Mouse (Mus musculus) liver, embryonic 14.5 days (tissue): ENCODE measurements around the gene 1700003E16Rik.

Source experiments
- CTCF ChIP-seq: IDR thresholded peaks from 2 replicates; pipeline ENCODE4 v1.5.1; 2016; ENCODE audit warnings: antibody characterized with exemption, low read depth, control low read depth
- EP300 ChIP-seq: IDR thresholded peaks from 2 replicates; pipeline ENCODE4 v1.6.1; 2016; ENCODE audit warnings: antibody characterized with exemption, low read depth

DNA sequence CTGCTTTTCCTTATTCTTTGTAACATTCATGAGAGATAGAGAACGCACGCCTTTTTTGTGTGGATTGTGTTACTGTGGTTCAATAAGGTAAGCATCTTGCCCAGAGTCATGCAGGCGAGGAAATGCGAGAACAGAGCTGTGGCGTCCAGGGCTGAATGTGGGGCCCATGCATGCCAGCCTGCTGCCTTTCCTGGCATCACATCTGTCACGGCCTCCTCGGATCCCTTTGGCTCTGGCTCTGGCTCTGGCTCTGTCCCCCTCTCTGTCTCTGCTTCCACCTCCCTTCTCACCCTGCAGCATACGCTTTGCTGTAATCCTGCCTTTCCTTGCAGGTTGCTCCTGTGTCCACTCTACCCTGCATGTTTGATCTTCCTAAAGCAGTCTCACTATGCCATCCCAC, 19.8 kb downstream of the 1700003E16Rik start:
- TF ChIP-seq EP300, result no peak
- no peak for TF ChIP-seq CTCF
